Mouse (Mus musculus): ENCODE measurements at regions not wholly inside any gene's neighbourhood (a gene's known extent, or its start where the extent isn't known, plus 50 kb on each side); places are given as distances from the start of the nearest gene placed in this dataset.

DNA sequence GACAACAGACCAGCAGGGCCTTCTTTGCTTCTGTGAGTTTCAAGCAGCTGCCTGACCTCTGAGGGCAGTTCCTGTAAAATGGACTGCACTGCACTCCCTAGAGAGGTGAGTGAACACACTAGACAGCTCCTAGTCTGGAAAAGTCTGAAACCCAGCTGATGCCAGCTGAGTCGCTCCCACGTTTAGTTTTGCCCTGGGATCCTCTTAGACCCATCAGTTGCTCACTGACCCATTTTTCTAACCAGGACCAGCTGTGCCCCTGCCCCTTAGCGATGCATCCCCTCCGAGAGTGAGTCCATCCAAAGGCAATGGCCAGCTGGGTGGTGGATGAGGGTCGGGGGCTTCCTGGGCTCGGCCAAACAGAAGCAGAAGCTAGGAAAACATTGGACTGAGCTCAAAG, 62.2 kb upstream of the Top1 start:
- Histone ChIP-seq H3K4me3 (ENCODE audit: low read depth, low read length) (no peak overlapping the region), H3K36me3 (replicated peaks) (no peaks in the 10 kb centered on the region), H3K9me3 (replicated peaks) (0 out of 2 replicates have a peak, but pooled peaks cover 3% of the 10 kb centered on the region), H3K27me3 (ENCODE audit: insufficient read depth, low read length) (no peaks in the 10 kb centered on the region), H3K4me1 (ENCODE audit: insufficient read depth, low read depth, low read length) (no peaks in the 10 kb centered on the region)
- ATAC-seq (ENCODE audit: extremely low read depth, insufficient number of reproducible peaks, low FRiP score, poor library complexity, severe bottlenecking) (no peak), DNase-seq (ENCODE audit: low spot score) (no peak)
- TF ChIP-seq CTCF (IDR thresholded peaks at IDR 0.05; ENCODE audit: low read depth, low read length) (no peak), POLR2AphosphoS5 (IDR thresholded peaks at IDR 0.05; ENCODE audit: insufficient replicate concordance, low read depth, low read length) (no peak), GATA1 (IDR thresholded peaks at IDR 0.05; ENCODE audit: borderline replicate concordance, low read length) (no peak)

DNA sequence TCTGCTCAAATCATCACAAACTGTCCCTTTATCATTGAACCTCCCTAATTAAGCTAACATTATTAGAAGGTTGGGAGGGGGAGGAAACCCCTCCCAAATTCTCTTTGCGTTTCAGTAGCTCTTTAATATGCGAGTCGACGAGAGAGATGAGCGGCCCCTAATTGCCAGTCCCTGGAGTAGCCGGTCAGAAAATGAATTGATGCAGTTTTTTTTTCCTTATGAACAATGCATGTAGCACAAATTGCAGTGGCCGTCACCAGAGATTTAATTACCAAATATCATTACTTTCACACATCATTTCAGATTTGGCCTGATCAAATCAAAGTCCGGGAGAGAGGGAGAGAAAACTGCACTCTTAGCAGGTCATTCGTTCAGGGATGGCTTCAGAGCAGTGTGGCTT, 61.1 kb upstream of the Top1 start:
- H3K9me3 ChIP-seq (replicated peaks): no peaks in the 10 kb centered on the region
- TF ChIP-seq POLR2AphosphoS5 (IDR thresholded peaks at IDR 0.05; ENCODE audit: insufficient replicate concordance, low read depth, low read length) (no peak), GATA2 (IDR thresholded peaks at IDR 0.05; ENCODE audit: borderline replicate concordance, low read depth, low read length) (no peak)
- H3K36me3 ChIP-seq (replicated peaks): no peaks in the 10 kb centered on the region
- no peak overlapping the region for H3K4me3 ChIP-seq (ENCODE audit: low read depth, low read length)
- DNase-seq (ENCODE audit: low spot score) (no peak), ATAC-seq (ENCODE audit: extremely low read depth, insufficient number of reproducible peaks, low FRiP score, poor library complexity, severe bottlenecking) (no peak)
- H3K4me1 ChIP-seq (ENCODE audit: insufficient read depth, low read depth, low read length): no peaks in the 10 kb centered on the region
- no peaks in the 10 kb centered on the region for H3K27me3 ChIP-seq (ENCODE audit: insufficient read depth, low read length)

- DNase-seq (ENCODE audit: low spot score) (no peak), ATAC-seq (ENCODE audit: extremely low read depth, insufficient number of reproducible peaks, low FRiP score, poor library complexity, severe bottlenecking) (no peak)
- Histone ChIP-seq H3K4me1 (ENCODE audit: insufficient read depth, low read depth, low read length) (no peaks in the 10 kb centered on the region), H3K36me3 (replicated peaks) (no peaks in the 10 kb centered on the region), H3K27me3 (ENCODE audit: insufficient read depth, low read length) (no peaks in the 10 kb centered on the region), H3K9me3 (replicated peaks) (no peaks in the 10 kb centered on the region), H3K4me3 (ENCODE audit: low read depth, low read length) (no peak overlapping the region)
- TF ChIP-seq CTCF (IDR thresholded peaks at IDR 0.05; ENCODE audit: low read depth, low read length) (peak; percentile 22; the same call in 1 of the 2 replicates), TAL1 (conservative IDR thresholded peaks at IDR 0.05; ENCODE audit: low read depth, low read length) (no peak), GATA1 (IDR thresholded peaks at IDR 0.05; ENCODE audit: borderline replicate concordance, low read length) (no peak), GATA2 (IDR thresholded peaks at IDR 0.05; ENCODE audit: borderline replicate concordance, low read depth, low read length) (no peak), POLR2AphosphoS5 (IDR thresholded peaks at IDR 0.05; ENCODE audit: insufficient replicate concordance, low read depth, low read length) (no peak)
These were observed 58.5 kb upstream of the Top1 start for GRCm38 (mm10) chr2:160587015-160587835.

DNA sequence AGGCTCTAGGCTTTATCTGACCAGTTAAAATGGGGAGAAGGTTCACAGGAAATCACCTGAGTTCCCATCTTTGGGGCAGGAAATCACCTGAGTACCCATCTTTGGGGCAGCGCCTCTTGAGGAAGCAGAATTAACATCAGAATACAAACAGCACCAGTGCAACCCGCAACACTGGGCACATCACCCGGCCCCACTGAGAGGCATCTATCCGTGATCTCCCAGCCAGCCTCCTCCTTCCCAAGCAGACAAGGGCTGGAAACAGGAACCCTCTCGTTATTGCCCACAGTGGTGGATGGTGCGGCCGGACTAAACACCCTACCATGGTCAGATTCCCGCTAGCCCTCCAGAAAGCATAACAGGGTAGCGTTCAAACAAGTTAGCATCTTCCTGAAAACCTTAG, 57.3 kb upstream of the Top1 start:
- TF ChIP-seq GATA2 (IDR thresholded peaks at IDR 0.05; ENCODE audit: borderline replicate concordance, low read depth, low read length): no peak
- TF ChIP-seq POLR2AphosphoS5 (IDR thresholded peaks at IDR 0.05; ENCODE audit: insufficient replicate concordance, low read depth, low read length): no peak
- TF ChIP-seq GATA1 (IDR thresholded peaks at IDR 0.05; ENCODE audit: borderline replicate concordance, low read length): no peak
- no peak for TF ChIP-seq TAL1 (conservative IDR thresholded peaks at IDR 0.05; ENCODE audit: low read depth, low read length)
- TF ChIP-seq CTCF (IDR thresholded peaks at IDR 0.05; ENCODE audit: low read depth, low read length): no peak
- ATAC-seq (ENCODE audit: extremely low read depth, insufficient number of reproducible peaks, low FRiP score, poor library complexity, severe bottlenecking) (no peak), DNase-seq (ENCODE audit: low spot score) (no peak)
- Histone ChIP-seq H3K4me1 (ENCODE audit: insufficient read depth, low read depth, low read length) (no peaks in the 10 kb centered on the region), H3K27me3 (ENCODE audit: insufficient read depth, low read length) (no peaks in the 10 kb centered on the region), H3K9me3 (replicated peaks) (no peaks in the 10 kb centered on the region), H3K4me3 (ENCODE audit: low read depth, low read length) (no peak overlapping the region), H3K36me3 (replicated peaks) (no peaks in the 10 kb centered on the region)

DNA sequence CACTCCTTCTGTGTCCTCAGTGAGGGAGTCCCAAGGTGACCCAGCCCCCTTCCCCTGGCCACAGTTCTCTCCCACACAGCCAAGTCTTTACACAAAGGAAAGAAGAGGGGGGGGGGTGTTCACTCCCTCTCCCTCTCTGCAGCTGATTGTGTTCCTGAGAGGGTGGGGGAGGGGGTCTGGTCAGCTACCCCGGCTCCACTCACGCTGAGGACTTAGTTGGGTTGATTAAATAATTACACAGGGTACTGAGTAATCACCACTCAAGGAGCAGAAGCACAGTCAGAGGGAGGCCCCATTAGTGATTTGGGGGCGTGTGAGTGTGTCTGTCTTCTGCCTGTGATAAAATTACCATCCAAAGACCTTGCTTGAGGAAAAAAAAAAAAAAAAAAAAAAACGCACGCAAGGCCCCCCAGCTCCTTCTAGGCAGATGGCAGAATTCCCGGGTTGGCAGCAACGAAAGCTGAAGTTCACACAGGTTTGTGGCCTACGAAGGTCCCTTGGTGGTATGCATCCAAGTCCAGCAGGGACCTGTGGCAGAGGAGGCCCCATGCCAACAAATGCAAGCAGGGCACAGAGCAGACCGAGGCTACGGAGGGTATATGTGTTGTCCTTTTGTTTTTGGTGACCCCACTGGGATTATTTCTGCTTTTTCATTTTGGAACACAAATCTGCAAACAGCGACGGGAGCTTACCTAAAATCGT, 55.3 kb upstream of the Top1 start:
- Histone ChIP-seq H3K4me3 (ENCODE audit: low read depth, low read length) (no peak overlapping the region), H3K36me3 (replicated peaks) (no peaks in the 10 kb centered on the region), H3K4me1 (ENCODE audit: insufficient read depth, low read depth, low read length) (no peaks in the 10 kb centered on the region), H3K27me3 (ENCODE audit: insufficient read depth, low read length) (no peaks in the 10 kb centered on the region), H3K9me3 (replicated peaks) (no peaks in the 10 kb centered on the region)
- ATAC-seq (ENCODE audit: extremely low read depth, insufficient number of reproducible peaks, low FRiP score, poor library complexity, severe bottlenecking) (no peak), DNase-seq (ENCODE audit: low spot score) (no peak)
- TF ChIP-seq GATA2 (IDR thresholded peaks at IDR 0.05; ENCODE audit: borderline replicate concordance, low read depth, low read length) (no peak), POLR2AphosphoS5 (IDR thresholded peaks at IDR 0.05; ENCODE audit: insufficient replicate concordance, low read depth, low read length) (no peak), TAL1 (conservative IDR thresholded peaks at IDR 0.05; ENCODE audit: low read depth, low read length) (no peak), CTCF (IDR thresholded peaks at IDR 0.05; ENCODE audit: low read depth, low read length) (no peak), GATA1 (IDR thresholded peaks at IDR 0.05; ENCODE audit: borderline replicate concordance, low read length) (no peak)

DNA sequence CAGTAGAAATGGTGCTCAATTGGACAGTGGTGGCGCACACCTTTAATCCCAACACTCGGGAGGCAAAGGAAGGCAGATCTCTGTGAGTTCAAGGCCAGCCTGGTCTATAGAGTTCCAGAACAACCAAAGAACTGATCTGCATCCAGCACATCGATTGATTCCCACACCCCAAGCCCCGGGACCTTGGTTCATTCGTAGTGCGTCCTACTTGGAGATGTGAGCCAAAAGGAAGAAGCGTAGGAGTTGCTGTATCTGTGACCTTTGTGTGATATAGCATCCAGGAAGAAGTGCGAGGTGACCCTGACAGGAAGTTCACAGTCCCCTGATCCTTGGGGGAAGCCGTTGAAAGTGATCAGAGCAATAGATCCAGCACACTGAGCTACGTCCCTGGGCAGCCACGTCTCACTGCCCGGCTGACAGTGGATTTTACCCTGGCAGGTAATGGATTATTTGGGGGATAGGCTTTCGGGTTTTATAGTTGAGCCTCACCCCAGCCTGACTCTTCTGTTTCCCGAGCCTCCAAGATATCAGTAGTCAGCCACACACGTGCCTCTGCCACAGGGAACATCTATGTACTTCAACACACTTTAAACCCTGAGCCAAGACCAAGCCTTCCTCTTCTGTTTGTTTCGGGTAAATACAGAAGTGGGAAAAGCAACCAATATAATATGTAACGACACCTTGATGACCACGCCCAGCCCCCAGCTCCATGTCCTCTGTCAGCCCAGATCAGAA, 54.1 kb upstream of the Top1 start:
- TF ChIP-seq CTCF (IDR thresholded peaks at IDR 0.05; ENCODE audit: low read depth, low read length) (no peak), GATA1 (IDR thresholded peaks at IDR 0.05; ENCODE audit: borderline replicate concordance, low read length) (no peak), POLR2AphosphoS5 (IDR thresholded peaks at IDR 0.05; ENCODE audit: insufficient replicate concordance, low read depth, low read length) (no peak), TAL1 (conservative IDR thresholded peaks at IDR 0.05; ENCODE audit: low read depth, low read length) (no peak), GATA2 (IDR thresholded peaks at IDR 0.05; ENCODE audit: borderline replicate concordance, low read depth, low read length) (no peak)

More for the DNA sequence above, 54.1 kb upstream of the Top1 start:
- no peaks in the 10 kb centered on the region for H3K36me3 ChIP-seq (replicated peaks)
- no peak for DNase-seq (ENCODE audit: low spot score)
- H3K4me1 ChIP-seq (ENCODE audit: insufficient read depth, low read depth, low read length): no peaks in the 10 kb centered on the region
- ATAC-seq (ENCODE audit: extremely low read depth, insufficient number of reproducible peaks, low FRiP score, poor library complexity, severe bottlenecking): no peak
- no peaks in the 10 kb centered on the region for H3K27me3 ChIP-seq (ENCODE audit: insufficient read depth, low read length)
- no peaks in the 10 kb centered on the region for H3K9me3 ChIP-seq (replicated peaks)
- no peak overlapping the region for H3K4me3 ChIP-seq (ENCODE audit: low read depth, low read length)
